24 mouse cellular contexts compared by ENCODE assay signal in genomic region chr2:173041893-173042292, GRCm38 (mm10). TPM values are rescaled to one million over a fixed set of nuclear protein-coding genes. Genes with fewer than 3 reads are reported as not detected.
DNase-seq lines count a peak whose midpoint lies in the region; ATAC-seq lines count a peak whose summit lies in the region.
"Had no signal": no experiment of that assay in that cellular context is flagged by ENCODE, and none has a peak within 500 bp of the region (broad histone marks: within the 10 kb centered on the region; RNA-seq: fewer than 3 reads in every experiment).

No protein-coding gene starts in this region.

- no peak overlapping the region for H3K9ac ChIP-seq in liver, embryonic 11.5 days (ENCODE audit: low read depth, low read length)
- 0 out of 2 replicates have a peak overlapping the region, but pooled peaks have one; percentile 14 for H3K9ac ChIP-seq in liver, embryonic 12.5 days
- no peak overlapping the region for H3K9ac ChIP-seq in liver, embryonic 15.5 days
- H3K9ac ChIP-seq in hindbrain, embryonic 13.5 days, result no peak overlapping the region
- H3K9ac ChIP-seq: embryonic facial prominence, embryonic 12.5 days; embryonic facial prominence, embryonic 15.5 days; forebrain, embryonic 12.5 days; forebrain, embryonic 15.5 days; hindbrain, embryonic 12.5 days had no signal

- no peaks in the 10 kb centered on the region for H3K9me3 ChIP-seq in liver, embryonic 11.5 days (ENCODE audit: control insufficient read depth, low read length)
- H3K9me3 ChIP-seq in liver, embryonic 12.5 days (replicated peaks), result no peaks in the 10 kb centered on the region
- H3K9me3 ChIP-seq in liver, embryonic 15.5 days (replicated peaks), result no peaks in the 10 kb centered on the region
- no peaks in the 10 kb centered on the region for H3K9me3 ChIP-seq in hindbrain, embryonic 13.5 days
- H3K9me3 ChIP-seq: embryonic facial prominence, embryonic 12.5 days; embryonic facial prominence, embryonic 15.5 days; forebrain, embryonic 12.5 days; forebrain, embryonic 15.5 days; hindbrain, embryonic 12.5 days had no signal

- no peak overlapping the region for H3K4me2 ChIP-seq in liver, embryonic 11.5 days
- H3K4me2 ChIP-seq in liver, embryonic 12.5 days, result no peak overlapping the region
- H3K4me2 ChIP-seq in liver, embryonic 15.5 days, result no peak overlapping the region; the same call in 1 of the 2 replicates
- H3K4me2 ChIP-seq in hindbrain, embryonic 13.5 days, result no peak overlapping the region
- H3K4me2 ChIP-seq: embryonic facial prominence, embryonic 12.5 days; embryonic facial prominence, embryonic 15.5 days; forebrain, embryonic 12.5 days; forebrain, embryonic 15.5 days; heart, embryonic 11.5 days; hindbrain, embryonic 12.5 days had no signal

- WGBS in liver, embryonic 11.5 days, result 50% methylated on average over 1 of the region's 1 CpGs
- WGBS in liver, embryonic 12.5 days (ENCODE audit: insufficient replicate concordance), result 9% methylated on average over 1 of the region's 1 CpGs
- 23% methylated on average over 1 of the region's 1 CpGs for WGBS in liver, embryonic 15.5 days (ENCODE audit: insufficient replicate concordance)
- 82% methylated on average over 1 of the region's 1 CpGs for WGBS in hindbrain, embryonic 13.5 days

- no peak for ATAC-seq in liver, embryonic 11.5 days (replicated peaks; ENCODE audit: low FRiP score)
- no peak for ATAC-seq in liver, embryonic 12.5 days
- no peak for ATAC-seq in liver, embryonic 15.5 days (ENCODE audit: insufficient read depth)
- ATAC-seq in megakaryocyte-erythroid progenitor cell, adult 5-6 weeks (replicated peaks; ENCODE audit: low FRiP score, low TSS enrichment, poor library complexity, severe bottlenecking), result 0 out of 2 replicates have a peak, but pooled peaks have one; percentile 15
- ATAC-seq in CD4-positive, CD25-positive, alpha-beta regulatory T cell, adult 4 months, result no peak
- no peak for ATAC-seq in hindbrain, embryonic 13.5 days (ENCODE audit: low FRiP score)
- ATAC-seq: activated CD4-positive, CD25-positive, alpha-beta regulatory T cell, adult 4 months; forebrain, embryonic 15.5 days had no signal

- no peaks in the 10 kb centered on the region for H3K27me3 ChIP-seq in liver, embryonic 11.5 days (replicated peaks; ENCODE audit: control insufficient read depth, insufficient read depth, low read length)
- H3K27me3 ChIP-seq in liver, embryonic 12.5 days (replicated peaks), result no peaks in the 10 kb centered on the region
- H3K27me3 ChIP-seq in liver, embryonic 15.5 days, result no peaks in the 10 kb centered on the region
- H3K27me3 ChIP-seq in hindbrain, embryonic 13.5 days, result no peaks in the 10 kb centered on the region
- H3K27me3 ChIP-seq: embryonic facial prominence, embryonic 12.5 days; embryonic facial prominence, embryonic 15.5 days; forebrain, embryonic 12.5 days; forebrain, embryonic 15.5 days had no signal

- DNase-seq in liver, result peak; percentile 61
- no peak for DNase-seq in liver, embryonic 11.5 days (ENCODE audit: low spot score)
- DNase-seq in left cerebral cortex, adult 11 months (ENCODE audit: low spot score), result no peak
- DNase-seq: adrenal gland, adult 8-10 months; adrenal gland, postnatal 25 days; B cell, adult 2 months; cerebellum, adult 18-20 months; cerebellum, adult 9-10 months; cerebellum, postnatal 14 days; gastrocnemius, postnatal 25 days; heart, adult 2 months had no signal

- H3K4me1 ChIP-seq in liver, embryonic 11.5 days (replicated peaks; ENCODE audit: control insufficient read depth, insufficient read depth, low read length), result peaks cover 63% of the 10 kb centered on the region
- H3K4me1 ChIP-seq in liver, embryonic 12.5 days, result peaks cover 95% of the 10 kb centered on the region
- H3K4me1 ChIP-seq in liver, embryonic 15.5 days (replicated peaks), result peaks cover 97% of the 10 kb centered on the region
- no peaks in the 10 kb centered on the region for H3K4me1 ChIP-seq in hindbrain, embryonic 13.5 days (replicated peaks)
- H3K4me1 ChIP-seq: forebrain, embryonic 12.5 days; forebrain, embryonic 15.5 days had no signal

- no peaks in the 10 kb centered on the region for H3K36me3 ChIP-seq in liver, embryonic 11.5 days (ENCODE audit: control insufficient read depth, insufficient read depth, low read length)
- H3K36me3 ChIP-seq in liver, embryonic 12.5 days, result 0 out of 2 replicates have a peak, but pooled peaks cover 11% of the 10 kb centered on the region
- peaks cover 13% of the 10 kb centered on the region for H3K36me3 ChIP-seq in liver, embryonic 15.5 days (replicated peaks)
- H3K36me3 ChIP-seq in hindbrain, embryonic 13.5 days, result no peaks in the 10 kb centered on the region
- H3K36me3 ChIP-seq: embryonic facial prominence, embryonic 12.5 days; embryonic facial prominence, embryonic 15.5 days; forebrain, embryonic 12.5 days; forebrain, embryonic 15.5 days; hindbrain, embryonic 12.5 days had no signal

- H3K4me3 ChIP-seq in liver, embryonic 11.5 days (ENCODE audit: low read depth, low read length), result no peak overlapping the region
- H3K4me3 ChIP-seq in liver, embryonic 12.5 days, result no peak overlapping the region
- H3K4me3 ChIP-seq in liver, embryonic 15.5 days (replicated peaks), result no peak overlapping the region
- no peak overlapping the region for H3K4me3 ChIP-seq in hindbrain, embryonic 13.5 days
- H3K4me3 ChIP-seq: embryonic facial prominence, embryonic 12.5 days; embryonic facial prominence, embryonic 15.5 days; erythroblast, embryonic 14.5 days; forebrain, embryonic 12.5 days; forebrain, embryonic 15.5 days; heart, adult 2 months; hindbrain, embryonic 12.5 days had no signal

- H3K27ac ChIP-seq in liver, embryonic 11.5 days (ENCODE audit: low read depth, low read length), result no peak overlapping the region
- H3K27ac ChIP-seq in liver, embryonic 12.5 days, result peak overlapping the region; percentile 99
- peak overlapping the region; percentile 99 for H3K27ac ChIP-seq in liver, embryonic 15.5 days (replicated peaks)
- H3K27ac ChIP-seq in hindbrain, embryonic 13.5 days, result no peak overlapping the region
- H3K27ac ChIP-seq: embryonic facial prominence, embryonic 12.5 days; embryonic facial prominence, embryonic 15.5 days; forebrain, embryonic 12.5 days; forebrain, embryonic 15.5 days; heart, adult 2 months; hindbrain, embryonic 12.5 days had no signal

RNA-seq across cellular contexts. Expression of gene Rbm38, which starts 21.6 kb away (rescaled TPM):
- 209 and 222 TPM in 2 replicates for polyA plus RNA-seq in liver, embryonic 11.5 days (2014; fragmentation: Nextera tagmentation; extraction: Ambion mirVana)
- 305 and 313 TPM in 2 replicates for polyA plus RNA-seq in liver, embryonic 12.5 days (2016; fragmentation: Nextera tagmentation; extraction: Ambion mirVana)
- polyA plus RNA-seq in liver, embryonic 15.5 days (2015; fragmentation: Nextera tagmentation; extraction: Ambion mirVana), result 315 and 352 TPM in 2 replicates
- total RNA-seq in megakaryocyte-erythroid progenitor cell, adult 5-6 weeks (2014; fragmentation: Nextera tagmentation), result 191 and 218 TPM in 2 replicates
- total RNA-seq in megakaryocyte-erythroid progenitor cell, adult 5-6 weeks (2017), result 38.9 and 116 TPM in 2 replicates
- 100 to 1,000 TPM; 154 to 194 TPM for polyA plus RNA-seq in CD4-positive, CD25-positive, alpha-beta regulatory T cell, adult 4 months (2017; shearing (Covaris generic))
- polyA plus RNA-seq in hindbrain, embryonic 13.5 days (2015; fragmentation: Nextera tagmentation; extraction: Ambion mirVana), result 20.6 and 22.1 TPM in 2 replicates

RNA-seq across cellular contexts. Expression of gene Rae1, which starts 42.0 kb away (rescaled TPM):
- 172 and 181 TPM in 2 replicates for polyA plus RNA-seq in liver, embryonic 11.5 days (2014; fragmentation: Nextera tagmentation; extraction: Ambion mirVana)
- 117 and 119 TPM in 2 replicates for polyA plus RNA-seq in liver, embryonic 12.5 days (2016; fragmentation: Nextera tagmentation; extraction: Ambion mirVana)
- 64.0 and 64.7 TPM in 2 replicates for polyA plus RNA-seq in liver, embryonic 15.5 days (2015; fragmentation: Nextera tagmentation; extraction: Ambion mirVana)
- 142 and 149 TPM in 2 replicates for total RNA-seq in megakaryocyte-erythroid progenitor cell, adult 5-6 weeks (2014; fragmentation: Nextera tagmentation)
- total RNA-seq in megakaryocyte-erythroid progenitor cell, adult 5-6 weeks (2017), result 79.4 and 102 TPM in 2 replicates
- 10 to 100 TPM; 44.2 to 44.5 TPM for polyA plus RNA-seq in CD4-positive, CD25-positive, alpha-beta regulatory T cell, adult 4 months (2017; shearing (Covaris generic))
- polyA plus RNA-seq in hindbrain, embryonic 13.5 days (2015; fragmentation: Nextera tagmentation; extraction: Ambion mirVana), result 118 and 120 TPM in 2 replicates

Comparison
In these comparisons a context has a peak if more than half of its experiments do, and no peak if none do; other contexts are left out.
1. H3K27ac ChIP-seq: peak in liver, embryonic 12.5 days (single experiment) and liver, embryonic 15.5 days (single experiment); none in liver, embryonic 11.5 days (single experiment) and hindbrain, embryonic 13.5 days (single experiment).